Mouse (Mus musculus) megakaryocyte-erythroid progenitor cell, adult 5-6 weeks (primary cell): Measurements from ENCODE around the gene Adh6b. TPM values are rescaled to one million over a fixed set of nuclear protein-coding genes. Genes with fewer than 3 reads are reported as not detected.

Source experiments
- ATAC-seq: replicated peaks from 2 replicates; pipeline ENCODE4 v1.8.0; 2016; ENCODE audit warnings: mild to moderate bottlenecking, inconsistent platforms; ENCODE audit not compliant: severe bottlenecking, poor library complexity, low FRiP score, low TSS enrichment
- total RNA-seq, 2 experiments: library from RNA; stranded (forward) in 1 of 2; stranded (reverse) in 1 of 2; fragments of 200-1000, 215-1000 nt in 1 of 2; fragments of >200 nt in 1 of 2; fragmentation: Nextera tagmentation in 1 of 2; gene quantifications; 2 replicates each; pipeline ENCODE4 v1.2.3; 2014 to 2017

Gene Adh6b
- total RNA-seq (2014; fragmentation: Nextera tagmentation) (not detected in 2 replicates), total RNA-seq (2017) (not detected in 2 replicates)

DNA sequence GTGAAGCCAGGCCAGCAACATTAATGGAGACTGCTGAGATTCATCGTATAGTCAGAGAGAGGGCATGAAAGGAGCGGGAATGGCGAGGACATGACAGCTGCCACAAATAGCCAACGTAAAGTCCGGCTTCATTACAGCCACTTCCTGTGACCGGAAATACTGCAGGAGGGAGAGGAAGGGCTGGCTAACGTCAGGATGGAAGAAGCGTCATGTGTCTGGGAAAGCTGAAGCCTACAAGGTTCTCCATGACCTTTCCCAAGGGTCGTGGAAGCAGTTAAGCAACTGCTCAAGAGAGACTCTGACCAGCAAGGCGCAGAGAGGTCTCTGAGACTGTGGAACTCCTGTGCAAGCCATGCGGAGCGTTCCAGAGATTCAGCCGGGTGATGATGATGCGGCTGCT is at the start of gene Adh6b:
Adh6b (plus strand) TSS at position 305 of the 400 bp plus-strand sequence.
- no peak for ATAC-seq

DNA sequence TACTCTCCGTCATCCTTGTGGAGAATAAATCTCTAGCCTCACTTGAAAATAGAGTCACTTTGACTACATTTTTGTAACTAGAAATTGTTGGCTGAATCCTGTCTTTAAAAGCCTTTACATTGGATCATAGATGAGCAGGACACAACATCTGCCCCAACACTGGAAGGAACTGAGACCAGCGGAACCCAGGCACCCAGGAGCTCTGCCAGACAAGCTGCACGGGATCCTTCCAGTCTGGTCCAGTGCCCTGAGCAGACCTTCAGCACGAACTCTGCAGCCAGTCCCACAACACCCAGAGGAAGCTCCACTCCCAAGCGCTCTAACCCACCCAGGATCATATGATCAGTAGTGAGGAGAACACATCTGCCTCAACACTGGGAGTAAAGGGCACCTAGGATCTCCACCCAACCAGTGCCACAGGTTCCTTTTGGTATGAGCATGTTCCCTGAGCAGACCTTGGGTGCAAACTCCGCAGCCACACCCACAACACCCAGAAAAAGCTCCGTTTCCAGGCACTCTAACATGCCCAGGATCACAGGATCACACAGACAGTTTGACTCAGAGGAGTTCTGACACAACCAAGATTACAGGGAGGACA is 48.2 kb upstream of the Adh6b start:
- ATAC-seq: no peak

DNA sequence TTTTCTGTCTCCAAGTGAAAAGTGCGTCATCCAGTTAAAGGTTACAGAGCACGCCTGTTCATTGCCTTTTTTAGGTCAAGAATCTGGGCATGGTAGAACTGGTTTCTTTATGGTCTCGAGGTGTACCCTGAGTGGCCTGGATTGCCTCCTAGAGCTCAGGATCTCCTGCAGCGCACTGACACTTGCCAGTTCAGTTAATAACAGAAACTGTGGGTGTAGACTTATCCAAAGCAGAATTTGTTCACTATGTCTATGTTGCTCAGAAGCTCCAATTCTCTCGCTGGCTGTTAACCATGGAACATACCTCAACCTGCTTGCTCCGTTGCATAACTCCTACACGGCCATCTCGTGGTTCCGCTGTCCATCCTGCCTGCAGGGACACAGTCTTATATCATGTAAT is 41.4 kb upstream of the Adh6b start:
- ATAC-seq: no peak

DNA sequence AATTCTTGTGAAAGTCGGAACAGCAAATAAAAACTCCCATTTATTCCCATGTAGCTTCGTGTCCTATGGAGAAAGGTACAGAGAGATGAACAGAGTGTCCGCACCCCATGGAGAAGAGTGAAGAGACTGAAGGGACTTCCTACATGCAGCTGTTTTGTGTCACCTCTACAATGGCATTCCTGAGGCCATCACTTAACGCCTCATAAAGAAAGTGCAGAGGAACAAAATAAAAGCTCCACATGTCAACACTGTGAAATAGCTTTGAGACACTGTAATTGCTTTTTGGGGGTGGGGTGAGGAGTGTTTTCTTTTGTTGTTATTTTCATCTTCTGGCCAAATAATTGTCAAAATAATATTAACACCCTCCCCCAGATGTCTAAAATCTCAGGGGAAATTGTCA is 38.9 kb upstream of the Adh6b start:
- no peak for ATAC-seq

DNA sequence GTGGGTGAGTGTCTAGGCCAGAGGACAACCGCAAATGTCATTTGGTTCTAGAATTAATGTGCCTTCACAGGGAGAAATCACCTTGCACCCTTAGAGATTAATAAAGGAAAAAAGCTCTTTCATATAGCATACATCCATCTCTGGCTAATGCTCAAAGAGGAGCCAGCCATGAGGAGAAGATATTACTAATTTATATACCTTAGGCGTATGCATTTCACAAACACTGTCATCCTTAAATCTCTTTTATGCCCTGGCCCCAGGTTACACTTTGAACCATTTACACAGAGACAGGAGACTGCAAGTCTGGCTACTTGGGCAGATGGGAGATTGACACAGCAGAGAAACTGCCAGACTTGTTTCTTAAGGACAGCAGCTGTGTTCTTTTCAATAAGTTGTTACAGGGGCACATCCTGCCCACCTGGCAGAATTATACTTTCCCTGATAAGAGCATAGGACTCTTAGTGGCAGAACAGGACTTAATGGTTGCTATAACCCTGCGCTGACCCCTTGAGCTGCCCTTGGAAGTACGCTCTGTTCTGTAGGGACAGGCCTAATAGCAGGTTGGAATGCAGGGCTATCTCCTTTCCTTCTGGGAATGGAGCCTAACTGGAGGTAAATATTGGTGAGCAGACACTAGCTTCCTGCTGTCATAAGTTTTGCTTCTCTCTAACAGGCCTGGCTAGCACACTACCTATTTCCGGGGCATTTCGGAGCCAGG is 37.6 kb upstream of the Adh6b start:
- ATAC-seq: no peak

DNA sequence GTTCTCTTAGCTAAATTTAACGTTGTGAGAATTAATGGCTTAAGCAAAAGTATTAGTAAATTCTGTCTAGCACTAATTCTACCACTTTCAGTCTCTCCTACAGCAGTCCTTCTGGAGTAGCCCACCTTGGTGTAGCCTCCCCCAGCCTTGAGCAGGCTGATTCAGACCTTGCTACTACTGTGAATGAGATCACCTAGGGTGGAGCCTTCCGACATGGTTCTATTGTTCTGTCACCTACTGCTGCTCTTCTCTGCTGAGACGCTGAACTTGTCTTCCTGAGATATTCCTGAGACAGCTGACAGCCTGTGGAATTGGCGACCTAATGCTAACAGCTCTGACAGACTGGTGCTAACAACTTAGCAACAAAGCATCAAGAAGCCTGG is 37.1 kb upstream of the Adh6b start:
- no peak for ATAC-seq

DNA sequence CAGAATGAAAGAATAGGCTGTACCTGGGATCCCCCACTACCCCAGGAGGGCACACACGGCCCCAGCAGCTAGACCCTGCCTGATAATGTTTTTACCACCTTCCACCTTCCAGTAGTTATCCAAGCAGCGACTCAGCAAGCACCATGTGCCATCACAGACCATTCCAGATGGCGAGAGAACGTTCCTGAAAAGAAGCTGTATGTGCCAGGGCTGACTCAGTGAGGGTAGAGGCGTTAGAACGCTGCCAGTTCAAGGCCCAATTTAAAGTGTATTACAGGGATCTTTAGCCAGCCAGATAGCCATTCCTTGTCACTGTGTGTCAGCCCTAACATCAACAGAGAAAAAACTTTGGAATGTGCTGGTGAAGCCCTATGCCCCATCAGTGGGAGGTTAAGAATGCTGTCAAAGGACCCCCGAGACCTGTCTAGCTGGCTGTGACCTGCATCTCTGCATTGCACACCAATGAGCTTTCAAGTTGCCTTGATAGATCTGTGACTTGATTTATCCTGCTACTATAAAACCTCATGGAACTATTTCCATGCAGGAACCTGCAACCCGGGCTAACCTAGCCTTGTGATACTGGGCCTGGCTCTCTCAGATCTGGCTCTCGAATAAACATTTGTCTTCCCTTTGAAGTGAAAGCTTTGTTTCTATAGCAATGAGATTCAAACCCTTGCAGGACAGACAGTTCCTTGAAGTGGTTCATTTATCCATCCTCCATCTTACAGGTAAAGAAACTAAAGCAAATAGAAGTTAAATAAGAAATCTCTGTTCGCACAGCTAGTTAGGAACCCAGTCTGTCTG is 35.9 kb upstream of the Adh6b start:
- no peak for ATAC-seq

DNA sequence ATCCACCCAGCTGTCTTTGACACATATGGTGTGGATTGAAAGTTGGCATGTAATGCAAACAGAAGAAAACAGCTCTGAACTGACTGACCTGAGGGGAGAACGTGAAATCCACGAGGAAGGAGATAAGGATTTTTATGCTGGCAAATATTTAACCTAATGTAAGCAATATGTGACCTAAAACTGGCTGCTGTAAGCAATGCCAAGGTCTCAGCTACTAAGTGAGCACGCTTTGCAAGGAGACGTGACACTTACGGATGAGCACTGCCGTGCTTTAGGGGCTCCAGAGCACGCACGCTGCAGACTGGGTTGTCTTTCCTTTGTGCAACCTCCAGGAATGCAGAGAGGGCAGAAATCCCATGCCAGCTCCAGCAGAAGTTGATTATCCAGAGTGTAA is 35.3 kb upstream of the Adh6b start:
- no peak for ATAC-seq

DNA sequence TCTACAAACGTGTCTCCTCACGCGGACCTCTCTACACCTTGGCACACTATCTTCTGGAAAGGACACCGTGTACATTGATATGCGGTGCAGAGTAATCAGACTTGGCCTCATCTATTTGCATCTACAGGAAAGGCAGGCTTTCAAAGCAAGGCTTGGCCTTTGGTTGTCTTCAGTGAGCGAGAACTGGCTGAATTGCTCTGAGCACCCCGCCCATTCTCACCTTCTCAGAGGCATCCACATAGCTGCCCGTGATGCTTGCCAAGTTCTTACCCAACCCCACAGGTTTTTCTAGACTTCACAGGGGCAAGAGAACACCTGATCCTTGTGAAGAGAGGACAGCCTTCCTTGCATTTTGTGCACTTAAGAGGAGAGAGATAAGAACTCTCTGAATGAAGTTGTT is 31.7 kb upstream of the Adh6b start:
- no peak for ATAC-seq

DNA sequence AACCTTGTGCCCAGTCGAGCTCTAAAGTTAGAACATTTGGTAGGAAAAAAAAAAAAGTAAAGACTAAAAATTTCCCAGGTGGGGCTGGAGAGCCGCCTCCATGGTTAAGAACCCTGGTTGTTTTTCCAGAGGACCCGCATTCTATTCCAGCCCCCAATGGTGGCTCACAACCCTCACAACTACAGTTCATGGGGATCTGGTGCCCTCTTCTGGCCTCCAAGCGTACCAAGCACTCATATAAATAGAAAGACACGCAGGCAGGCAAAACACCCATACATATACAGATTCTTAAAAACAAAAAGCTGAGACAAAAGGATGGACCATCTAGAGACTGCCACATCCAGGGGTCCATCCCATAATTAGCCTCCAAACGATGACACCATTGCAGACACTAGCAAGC is 30.6 kb upstream of the Adh6b start:
- ATAC-seq: no peak

DNA sequence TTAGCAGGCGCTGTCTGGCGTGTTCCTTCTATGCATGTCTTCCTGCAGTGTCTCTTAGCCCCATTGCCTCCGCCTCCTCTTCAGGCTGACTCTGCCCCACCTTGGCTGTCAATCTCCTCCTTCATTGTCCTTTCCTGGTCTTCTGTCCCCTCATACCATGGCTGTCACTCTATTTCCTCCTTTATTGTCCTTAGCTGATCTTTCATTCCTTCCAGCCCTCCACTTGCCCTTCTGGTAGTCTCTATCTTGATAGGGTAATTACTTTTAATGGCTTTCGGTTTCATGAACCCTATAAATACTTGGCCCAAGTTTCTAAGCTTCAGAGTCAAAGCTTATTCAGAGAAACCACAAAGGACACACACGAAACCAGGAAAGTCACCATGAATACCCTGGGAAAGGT is 28.6 kb upstream of the Adh6b start, which contains the start of gene Adh6a:
Adh6a (plus strand) TSS at position 322 of the 400 bp plus-strand sequence.
- ATAC-seq: no peak

DNA sequence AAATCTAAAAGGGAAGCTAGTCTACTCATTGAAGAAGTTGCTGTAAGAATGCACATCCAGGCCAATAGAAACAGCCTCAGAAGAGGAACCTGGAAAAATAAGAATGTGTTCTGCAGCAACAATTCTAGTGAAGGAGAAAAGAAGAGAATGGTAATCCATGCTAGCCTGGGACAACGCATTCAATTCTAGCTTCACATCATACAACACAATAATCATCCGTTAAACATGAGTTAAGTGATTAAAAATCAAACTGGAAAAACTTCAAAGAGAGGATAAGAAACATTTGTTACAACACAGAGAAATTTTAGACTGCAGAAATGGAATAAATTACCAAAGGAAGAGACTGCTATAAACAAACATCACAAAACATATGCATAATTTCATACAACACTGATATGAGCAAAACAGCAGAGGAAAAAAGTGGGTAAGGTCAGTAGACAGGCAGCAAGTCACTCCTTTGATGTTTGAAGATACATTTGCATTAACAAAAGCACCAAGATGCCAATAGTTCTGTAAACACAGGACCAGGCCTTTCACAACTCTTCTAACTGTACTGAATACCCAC is 24.6 kb upstream of the Adh6b start:
- ATAC-seq: no peak

DNA sequence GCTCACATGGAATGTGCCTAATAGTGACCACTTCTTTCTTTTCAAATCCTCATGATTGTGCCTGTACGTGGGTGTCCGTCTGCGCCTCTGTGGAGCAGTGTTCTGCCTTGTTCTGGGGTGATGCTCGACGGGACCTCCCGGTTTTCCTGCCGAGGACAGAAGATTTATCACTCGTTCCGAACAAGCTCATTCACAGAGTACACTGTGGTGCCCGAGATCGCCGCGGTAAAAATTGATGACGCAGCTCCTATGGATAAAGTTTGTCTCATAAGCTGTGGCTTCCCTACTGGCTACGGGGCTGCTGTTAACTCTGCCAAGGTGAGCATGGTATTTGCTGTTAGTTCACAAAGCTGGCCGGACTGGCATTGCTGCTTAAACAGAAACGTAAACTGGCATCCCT is 16.6 kb upstream of the Adh6b start:
- no peak for ATAC-seq

DNA sequence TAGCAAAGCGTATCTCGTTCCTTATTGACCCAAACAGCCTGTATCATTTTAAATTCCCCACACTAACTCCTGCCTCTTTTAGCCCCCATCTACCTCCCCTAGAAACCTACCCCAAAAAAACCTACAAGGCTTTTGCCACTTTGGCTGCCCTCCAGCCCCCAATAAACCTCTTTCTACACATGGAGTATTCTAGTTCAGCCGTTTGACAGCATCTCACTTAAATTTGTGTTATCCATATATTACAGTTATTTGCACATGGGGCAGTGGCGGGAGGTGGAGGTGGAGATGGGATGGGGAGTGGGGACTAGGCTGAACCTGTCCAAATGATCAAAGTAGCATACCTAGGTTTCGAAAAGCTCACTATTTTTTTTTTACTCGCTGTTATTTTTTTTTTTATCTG is 16.1 kb upstream of the Adh6b start:
- no peak for ATAC-seq

DNA sequence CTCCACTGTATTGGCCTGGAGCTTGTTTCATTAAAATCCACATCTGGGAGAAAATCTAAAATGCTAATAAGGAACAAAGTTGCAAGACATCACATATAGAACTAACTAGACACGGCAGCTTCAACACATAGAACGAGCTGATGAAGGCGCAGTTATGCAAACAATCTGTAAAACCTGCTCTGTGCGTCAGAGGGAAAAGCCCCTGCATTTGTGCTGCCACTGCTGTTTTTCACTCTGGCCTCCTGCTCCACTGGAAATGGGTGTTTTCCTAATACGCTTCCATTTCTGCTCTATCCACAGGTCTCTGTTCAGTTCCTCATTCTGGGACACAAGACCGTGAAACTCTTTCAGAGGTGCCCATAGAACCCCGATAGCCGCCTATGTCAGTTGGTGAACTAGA is 7.7 kb upstream of the Adh6b start:
- ATAC-seq: no peak

DNA sequence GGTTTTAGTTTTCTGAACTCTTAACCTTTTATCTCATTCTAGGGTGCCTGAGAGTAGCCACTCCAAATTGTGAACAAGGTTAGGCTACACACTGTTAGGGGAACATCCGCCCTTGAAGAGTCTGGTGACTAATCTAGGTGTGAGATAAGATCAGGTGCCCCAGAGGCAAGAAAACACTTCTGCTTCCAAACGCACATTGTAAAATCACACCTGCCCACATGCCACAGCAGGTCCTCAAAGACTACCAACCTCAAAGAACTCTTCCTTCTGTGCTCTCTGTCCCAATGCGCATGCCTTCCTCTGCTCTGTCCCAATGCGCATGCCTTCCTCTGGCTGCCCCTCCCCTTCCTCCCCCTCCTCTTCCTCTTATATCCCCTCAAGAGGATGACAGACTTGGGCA is 7.3 kb upstream of the Adh6b start:
- ATAC-seq: 0 out of 2 replicates have a peak, but pooled peaks have one; percentile 22

DNA sequence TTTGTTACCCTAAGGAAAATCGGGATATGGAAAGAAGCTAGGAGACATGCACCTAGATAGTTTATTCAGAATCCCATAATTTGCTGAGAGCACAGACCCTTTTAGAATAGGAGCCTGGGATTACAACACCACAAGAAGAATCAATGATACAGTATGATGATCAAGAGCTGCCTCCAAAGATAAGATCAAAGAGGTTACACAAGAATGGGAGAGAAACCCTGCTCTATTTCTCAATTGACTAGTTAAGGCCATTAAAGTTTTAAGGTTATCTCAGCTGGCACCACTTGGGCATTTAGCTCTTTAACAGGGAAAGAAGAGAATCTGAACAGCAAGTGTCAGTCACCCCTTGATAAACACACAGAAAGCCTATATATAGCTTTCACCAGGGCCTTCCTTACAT is 6.0 kb upstream of the Adh6b start:
- ATAC-seq: no peak

DNA sequence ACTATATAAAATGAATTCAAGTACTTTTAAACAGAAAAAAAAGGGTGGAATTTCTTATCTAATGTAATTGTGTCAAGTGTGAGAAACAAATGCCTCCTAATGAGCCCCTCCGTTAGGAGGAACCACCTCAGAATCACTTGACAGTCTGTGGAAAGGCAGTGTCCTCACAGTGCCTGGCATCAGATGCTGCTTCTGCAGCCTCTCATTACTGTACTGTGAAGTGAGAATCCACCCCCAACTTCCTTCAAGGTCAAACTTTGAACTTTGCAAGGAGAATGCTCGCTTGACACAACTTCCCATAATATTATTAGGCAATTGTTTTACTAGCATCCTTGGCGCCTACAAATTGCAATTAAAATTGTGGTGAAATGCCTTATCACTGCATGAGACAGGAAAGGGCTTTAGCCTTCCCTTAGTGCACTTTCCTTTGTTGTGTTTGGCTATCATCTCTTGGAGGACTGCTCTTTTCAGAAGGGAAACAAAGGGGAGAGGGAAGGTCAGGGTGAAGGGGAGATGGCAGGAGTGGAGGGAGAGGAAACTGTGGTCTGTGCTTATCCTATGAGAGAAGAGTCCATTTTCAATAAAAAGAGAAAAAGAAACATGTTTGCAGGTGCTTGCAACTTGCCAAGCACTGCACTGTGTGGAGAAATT is 5.3 kb upstream of the Adh6b start:
- no peak for ATAC-seq

DNA sequence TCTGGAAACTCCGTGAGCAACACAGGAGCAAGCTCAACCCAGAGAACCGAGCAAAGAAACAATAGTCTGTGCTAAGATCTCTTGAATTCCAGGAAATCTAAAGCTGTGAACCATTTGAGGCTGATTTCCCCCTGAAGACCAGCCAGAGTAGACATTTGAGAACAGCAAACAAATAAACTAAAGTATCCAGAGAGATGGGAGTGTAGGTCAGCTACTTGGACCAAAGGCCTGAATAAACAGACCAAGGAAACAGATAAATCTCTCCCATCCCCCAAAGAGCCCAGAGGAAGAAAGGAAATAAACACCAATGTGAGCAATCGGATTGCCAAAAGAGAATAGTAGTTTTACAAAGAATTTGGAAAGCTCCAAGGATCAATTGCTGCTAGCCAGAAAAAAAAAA is 5.5 kb downstream of the Adh6b start:
- no peak for ATAC-seq
